Mouse (Mus musculus) bone marrow, adult 2 months (tissue): ENCODE measurements around the gene Smg9.

Source experiments
- CTCF ChIP-seq: fragments of 200-500 bp; IDR thresholded peaks from 2 replicates; pipeline ENCODE4 v1.5.1; 2011; ENCODE audit warnings: low read length, control low read depth; ENCODE audit not compliant: control insufficient read depth, insufficient read depth
- POLR2A ChIP-seq: fragments of 200-500 bp; IDR thresholded peaks from 2 replicates; pipeline ENCODE4 v1.6.1; 2011; ENCODE audit warnings: low read depth, mild to moderate bottlenecking, control low read depth, low read length, borderline replicate concordance; ENCODE audit not compliant: control insufficient read depth

GRCm38 (mm10) chr7:24396832-24397231 lies 2.6 kb upstream of the Smg9 start:
- TF ChIP-seq CTCF = no peak
- no peak for TF ChIP-seq POLR2A
